Mouse (Mus musculus): ENCODE results near the gene Fam167b. TPM values are rescaled to one million over a fixed set of nuclear protein-coding genes. Genes with fewer than 3 reads are reported as not detected.

Fam167b gene
- polyA plus RNA-seq, 1 experiment, result 9.0 TPM

- Histone ChIP-seq H3K27ac (ENCODE audit: control insufficient read depth, insufficient read depth, low read depth, low read length, poor library complexity) (no peak overlapping the region), H3K4me1 (ENCODE audit: control insufficient read depth, insufficient read depth, low read length) (peaks cover 1% of the 10 kb centered on the region; the same call in 1 of the 2 replicates), H3K4me3 (replicated peaks; ENCODE audit: control insufficient read depth, low read depth, low read length) (no peak overlapping the region)
- WGBS, result 88% methylated on average over 9 of the region's 9 CpGs
- TF ChIP-seq POLR2A (IDR thresholded peaks at IDR 0.05; ENCODE audit: borderline replicate concordance, control insufficient read depth, low read depth, low read length) (no peak), CTCF (IDR thresholded peaks at IDR 0.05; ENCODE audit: control insufficient read depth, insufficient read depth, low read length) (no peak)
Measured at GRCm38 (mm10) chr4:129615801-129616290, 37.5 kb upstream of the Fam167b start.

- 85% methylated on average over 6 of the region's 6 CpGs for WGBS
- Histone ChIP-seq H3K4me3 (replicated peaks; ENCODE audit: control insufficient read depth, low read depth, low read length) (no peak within 1 kb of the TSS), H3K4me1 (ENCODE audit: control insufficient read depth, insufficient read depth, low read length) (no peaks in the 10 kb centered on the region), H3K27ac (ENCODE audit: control insufficient read depth, insufficient read depth, low read depth, low read length, poor library complexity) (no peak within 1 kb of the TSS)
- TF ChIP-seq POLR2A (IDR thresholded peaks at IDR 0.05; ENCODE audit: borderline replicate concordance, control insufficient read depth, low read depth, low read length) (no peak), CTCF (IDR thresholded peaks at IDR 0.05; ENCODE audit: control insufficient read depth, insufficient read depth, low read length) (no peak)
Measured at GRCm38 (mm10) chr4:129614093-129614492, 35.7 kb upstream of the Fam167b start, which contains the start of gene Dcdc2b. Dcdc2b (minus strand) TSS chr4:129614257.

DNA sequence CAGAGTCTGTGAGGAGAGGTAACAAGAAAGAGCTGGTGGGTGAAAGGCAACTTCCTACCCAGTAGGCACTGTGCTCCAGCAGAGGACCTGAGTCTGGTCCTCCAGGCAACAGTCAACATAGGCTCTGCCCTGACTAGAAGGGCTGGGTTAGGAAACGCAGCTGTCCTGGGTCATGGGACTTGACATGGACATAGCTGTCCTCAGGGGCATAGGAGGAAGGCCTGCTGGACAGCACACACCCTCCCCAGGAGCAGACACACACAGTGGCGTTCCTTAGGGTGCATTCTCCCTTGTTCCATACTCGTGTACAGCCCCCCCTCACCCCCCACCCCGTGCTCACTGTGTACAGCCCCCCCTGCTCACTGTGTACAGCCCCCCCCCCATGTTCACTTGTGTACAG lies 32.1 kb upstream of the Fam167b start:
- TF ChIP-seq POLR2A (IDR thresholded peaks at IDR 0.05; ENCODE audit: borderline replicate concordance, control insufficient read depth, low read depth, low read length) (no peak), CTCF (IDR thresholded peaks at IDR 0.05; ENCODE audit: control insufficient read depth, insufficient read depth, low read length) (no peak)
- 72% methylated on average over 4 of the region's 4 CpGs for WGBS
- Histone ChIP-seq H3K4me3 (replicated peaks; ENCODE audit: control insufficient read depth, low read depth, low read length) (no peak overlapping the region), H3K4me1 (ENCODE audit: control insufficient read depth, insufficient read depth, low read length) (no peaks in the 10 kb centered on the region), H3K27ac (ENCODE audit: control insufficient read depth, insufficient read depth, low read depth, low read length, poor library complexity) (no peak overlapping the region)

- H3K4me1 ChIP-seq (ENCODE audit: control insufficient read depth, insufficient read depth, low read length), result no peaks in the 10 kb centered on the region
- H3K4me3 ChIP-seq (replicated peaks; ENCODE audit: control insufficient read depth, low read depth, low read length), result no peak overlapping the region
- H3K27ac ChIP-seq (ENCODE audit: control insufficient read depth, insufficient read depth, low read depth, low read length, poor library complexity), result no peak overlapping the region
- no peak for TF ChIP-seq CTCF (IDR thresholded peaks at IDR 0.05; ENCODE audit: control insufficient read depth, insufficient read depth, low read length)
- TF ChIP-seq POLR2A (IDR thresholded peaks at IDR 0.05; ENCODE audit: borderline replicate concordance, control insufficient read depth, low read depth, low read length), result no peak
- WGBS, result 87% methylated on average over 4 of the region's 4 CpGs
Measured at GRCm38 (mm10) chr4:129610026-129610425, 31.7 kb upstream of the Fam167b start.

DNA sequence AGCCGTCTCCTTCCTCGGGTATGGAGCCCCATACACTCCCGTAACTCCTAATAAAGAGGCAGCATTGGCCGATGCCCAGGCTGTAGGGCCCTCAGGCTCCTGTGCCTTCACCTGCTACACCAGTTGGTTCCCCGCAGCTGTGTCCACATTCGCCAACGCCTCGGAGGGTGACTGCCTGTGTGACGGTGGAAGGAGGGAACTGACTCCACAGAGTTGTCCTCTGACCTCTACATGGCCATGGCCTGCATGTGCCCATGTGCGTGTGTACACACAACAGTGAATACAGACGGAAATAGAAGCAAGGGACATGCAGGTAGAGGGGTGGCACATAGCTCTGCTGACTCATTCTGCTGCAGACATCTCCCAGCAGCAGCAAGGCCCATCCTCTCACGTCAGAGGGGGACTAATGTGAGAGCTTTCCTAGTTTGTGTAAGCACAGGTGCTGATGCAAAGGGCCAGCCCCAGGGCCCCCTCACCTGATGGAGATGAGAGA lies 30.8 kb upstream of the Fam167b start:
- H3K27ac ChIP-seq (ENCODE audit: control insufficient read depth, insufficient read depth, low read depth, low read length, poor library complexity), result no peak overlapping the region; the same call in 1 of the 2 replicates
- H3K4me3 ChIP-seq (replicated peaks; ENCODE audit: control insufficient read depth, low read depth, low read length), result no peak overlapping the region
- no peak for TF ChIP-seq CTCF (IDR thresholded peaks at IDR 0.05; ENCODE audit: control insufficient read depth, insufficient read depth, low read length)
- TF ChIP-seq POLR2A (IDR thresholded peaks at IDR 0.05; ENCODE audit: borderline replicate concordance, control insufficient read depth, low read depth, low read length), result no peak
- WGBS, result 74% methylated on average over 12 of the region's 12 CpGs
- no peaks in the 10 kb centered on the region for H3K4me1 ChIP-seq (ENCODE audit: control insufficient read depth, insufficient read depth, low read length)

GRCm38 (mm10) chr4:129608426-129609025 lies 30.2 kb upstream of the Fam167b start:
- WGBS, result 36% methylated on average over 7 of the region's 7 CpGs
- TF ChIP-seq POLR2A (IDR thresholded peaks at IDR 0.05; ENCODE audit: borderline replicate concordance, control insufficient read depth, low read depth, low read length), result no peak
- peak; percentile 98 for TF ChIP-seq CTCF (IDR thresholded peaks at IDR 0.05; ENCODE audit: control insufficient read depth, insufficient read depth, low read length)
- H3K4me1 ChIP-seq (ENCODE audit: control insufficient read depth, insufficient read depth, low read length), result no peaks in the 10 kb centered on the region
- no peak overlapping the region for H3K27ac ChIP-seq (ENCODE audit: control insufficient read depth, insufficient read depth, low read depth, low read length, poor library complexity)
- H3K4me3 ChIP-seq (replicated peaks; ENCODE audit: control insufficient read depth, low read depth, low read length), result no peak overlapping the region

DNA sequence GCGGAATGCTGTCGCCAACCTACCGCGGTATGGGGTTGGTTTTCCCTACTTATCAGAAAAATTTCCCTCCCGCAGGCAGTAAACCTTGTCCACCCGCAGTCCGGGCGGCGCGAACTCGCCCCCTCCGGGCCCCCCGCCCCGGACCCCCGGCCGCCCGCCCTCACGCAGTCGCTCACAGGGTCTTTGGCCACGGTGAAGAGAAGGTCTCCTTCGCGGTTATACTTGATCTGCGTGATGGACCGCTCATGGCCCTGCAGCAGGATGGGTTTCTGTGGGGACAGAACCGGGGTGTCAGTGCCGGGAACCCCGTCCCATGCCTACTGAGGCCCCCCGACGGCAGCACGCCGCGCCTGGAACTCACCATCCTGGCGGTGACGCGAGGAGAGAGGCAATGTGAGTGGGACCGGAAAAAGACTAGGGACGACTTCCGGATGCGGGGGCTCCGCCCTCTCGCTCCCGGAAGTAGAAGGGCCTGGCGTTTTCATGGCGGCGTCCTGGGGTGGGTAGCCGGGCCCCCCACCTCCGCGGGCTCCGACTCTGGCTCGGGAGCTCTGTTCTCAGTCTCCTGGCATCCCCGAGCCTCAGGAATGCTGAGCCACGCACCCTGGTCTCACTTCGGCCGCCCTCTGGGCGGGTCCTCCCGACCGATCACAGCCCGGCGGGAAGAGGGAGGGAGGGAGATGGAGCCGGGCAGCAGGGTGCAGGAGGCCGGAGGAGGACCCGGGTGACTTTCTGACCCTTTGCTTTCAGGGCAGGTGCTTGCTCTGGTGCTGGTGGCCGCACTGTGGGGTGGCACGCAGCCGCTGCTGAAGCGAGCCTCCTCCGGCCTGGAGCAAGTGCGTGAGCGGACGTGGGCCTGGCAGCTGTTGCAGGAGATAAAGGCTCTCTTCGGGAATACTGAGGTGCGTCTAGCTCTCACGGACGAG lies 22.1 kb upstream of the Fam167b start, which contains the start of the genes Eif3i and Tmem234:
Eif3i (minus strand) TSS at position 416 of the 926 bp plus-strand sequence.
Tmem234 (plus strand) TSS at position 436 of the 926 bp plus-strand sequence.
- H3K4me1 ChIP-seq (ENCODE audit: control insufficient read depth, insufficient read depth, low read length), result peaks cover 4% of the 10 kb centered on the region; the same call in 1 of the 2 replicates
- peak within 1 kb of the TSS; percentile 43 for H3K27ac ChIP-seq (ENCODE audit: control insufficient read depth, insufficient read depth, low read depth, low read length, poor library complexity)
- WGBS, result under 1% methylated on average over 74 of the region's 74 CpGs
- peak within 1 kb of the TSS; percentile 87 for H3K4me3 ChIP-seq (replicated peaks; ENCODE audit: control insufficient read depth, low read depth, low read length)
- TF ChIP-seq POLR2A (IDR thresholded peaks at IDR 0.05; ENCODE audit: borderline replicate concordance, control insufficient read depth, low read depth, low read length) (peak; percentile 74; the same call in 1 of the 2 replicates), CTCF (IDR thresholded peaks at IDR 0.05; ENCODE audit: control insufficient read depth, insufficient read depth, low read length) (no peak)

- WGBS, result 43% methylated on average over 4 of the region's 4 CpGs
- Histone ChIP-seq H3K27ac (ENCODE audit: control insufficient read depth, insufficient read depth, low read depth, low read length, poor library complexity) (peak overlapping the region; percentile 5; the same call in 1 of the 2 replicates), H3K4me1 (ENCODE audit: control insufficient read depth, insufficient read depth, low read length) (peaks cover 2% of the 10 kb centered on the region; the same call in 1 of the 2 replicates), H3K4me3 (replicated peaks; ENCODE audit: control insufficient read depth, low read depth, low read length) (no peak overlapping the region)
- TF ChIP-seq POLR2A (IDR thresholded peaks at IDR 0.05; ENCODE audit: borderline replicate concordance, control insufficient read depth, low read depth, low read length), result no peak
- no peak for TF ChIP-seq CTCF (IDR thresholded peaks at IDR 0.05; ENCODE audit: control insufficient read depth, insufficient read depth, low read length)
Measured at GRCm38 (mm10) chr4:129588865-129589264, 10.5 kb upstream of the Fam167b start.

Data from bone marrow, adult 2 months (tissue).